Mouse (Mus musculus): ENCODE results near the gene Slc4a2.

GRCm38 (mm10) chr5:24374666-24375328 lies 48.8 kb upstream of the Slc4a2 start:
- TF ChIP-seq CTCF (IDR thresholded peaks at IDR 0.05; ENCODE audit: low read depth, low read length) (no peak), POLR2A (IDR thresholded peaks at IDR 0.05; ENCODE audit: extremely low read depth, insufficient read depth, low read length) (no peak)

Data from liver, adult 2 months (tissue).